Mouse (Mus musculus): ENCODE data around the gene Evpl.
A peak's percentile ranks its signal among the peaks of the same experiment; 100 is the strongest.

Gene Evpl

GRCm38 (mm10) chr11:116255090-116255981 is 17.5 kb upstream of the Evpl start:
- DNase-seq = no peak

GRCm38 (mm10) chr11:116254627-116255026 is 16.8 kb upstream of the Evpl start:
- DNase-seq = no peak

- DNase-seq = peak; percentile 46
These were observed 15.3 kb upstream of the Evpl start for GRCm38 (mm10) chr11:116253076-116253600.

GRCm38 (mm10) chr11:116250898-116251297 is 13.0 kb upstream of the Evpl start:
- no peak for DNase-seq

- DNase-seq = no peak
These were observed 9.8 kb upstream of the Evpl start for GRCm38 (mm10) chr11:116247502-116248222.

- DNase-seq = no peak
These were observed 7.7 kb upstream of the Evpl start for GRCm38 (mm10) chr11:116245616-116246015.

GRCm38 (mm10) chr11:116244580-116244979 is 6.7 kb upstream of the Evpl start:
- no peak for DNase-seq

GRCm38 (mm10) chr11:116241744-116242235 is 3.9 kb upstream of the Evpl start:
- DNase-seq = no peak

- no peak for DNase-seq
These were observed 1.9 kb upstream of the Evpl start for GRCm38 (mm10) chr11:116239797-116240196.

- DNase-seq = no peak
These were observed 3.0 kb downstream of the Evpl start for GRCm38 (mm10) chr11:116234901-116235300.

- peak; percentile 5 for DNase-seq
These were observed 5.5 kb downstream of the Evpl start for GRCm38 (mm10) chr11:116232427-116232826.

GRCm38 (mm10) chr11:116228699-116229098 is 9.2 kb downstream of the Evpl start:
- DNase-seq = no peak

GRCm38 (mm10) chr11:116226414-116226813 is 11.5 kb downstream of the Evpl start:
- peak; percentile 96 for DNase-seq

- DNase-seq = no peak
These were observed 15.2 kb downstream of the Evpl start for GRCm38 (mm10) chr11:116222740-116223059.

GRCm38 (mm10) chr11:116221931-116222739 is 15.7 kb downstream of the Evpl start:
- DNase-seq = peak; percentile 41

GRCm38 (mm10) chr11:116219885-116220284 is 18.0 kb downstream of the Evpl start:
- DNase-seq = peak; percentile 86

GRCm38 (mm10) chr11:116218737-116219400 is 19.0 kb downstream of the Evpl start:
- DNase-seq = peak; percentile 32

- no peak for DNase-seq
These were observed 19.6 kb downstream of the Evpl start for GRCm38 (mm10) chr11:116218263-116218662.

GRCm38 (mm10) chr11:116216549-116216948 is 21.3 kb downstream of the Evpl start:
- DNase-seq = peak; percentile 7

GRCm38 (mm10) chr11:116215991-116216390 is 21.9 kb downstream of the Evpl start:
- DNase-seq = no peak

GRCm38 (mm10) chr11:116215181-116215580 is 22.7 kb downstream of the Evpl start:
- DNase-seq = peak; percentile 76

- DNase-seq = no peak
These were observed 23.9 kb downstream of the Evpl start for GRCm38 (mm10) chr11:116213877-116214510.

Measured in thymus, postnatal 4 days (tissue).